Mouse (Mus musculus) heart, adult 8-10 months (tissue): ENCODE data around the gene Slain1. TPM values are rescaled to one million over a fixed set of nuclear protein-coding genes. Genes with fewer than 3 reads are reported as not detected.
A peak's percentile ranks its signal among the peaks of the same experiment; 100 is the strongest.
"Not testable (repeated sequence)": the region's sequence is repeated elsewhere in the genome, so short reads cannot be mapped to it uniquely, and the experiment has no call there.

Source experiments
- DNase-seq: peaks from one replicate; pipeline ENCODE4 v3.0.0; 2022; ENCODE audit warnings: low spot score
- microRNA-seq: library from miRNA; unstranded; fragments of <30 nt; microRNA quantifications from one replicate; pipeline ENCODE4 v1.2.0, GENCODE M21; 2022
- total RNA-seq, 4 experiments: library from RNA; stranded (reverse); gene quantifications; 2 replicates each; pipeline ENCODE4 v1.2.4; 2022

Gene Slain1
- total RNA-seq, 4 experiments from 2014 or later = 0.16 to 0.52 (median 0.36) TPM

DNA sequence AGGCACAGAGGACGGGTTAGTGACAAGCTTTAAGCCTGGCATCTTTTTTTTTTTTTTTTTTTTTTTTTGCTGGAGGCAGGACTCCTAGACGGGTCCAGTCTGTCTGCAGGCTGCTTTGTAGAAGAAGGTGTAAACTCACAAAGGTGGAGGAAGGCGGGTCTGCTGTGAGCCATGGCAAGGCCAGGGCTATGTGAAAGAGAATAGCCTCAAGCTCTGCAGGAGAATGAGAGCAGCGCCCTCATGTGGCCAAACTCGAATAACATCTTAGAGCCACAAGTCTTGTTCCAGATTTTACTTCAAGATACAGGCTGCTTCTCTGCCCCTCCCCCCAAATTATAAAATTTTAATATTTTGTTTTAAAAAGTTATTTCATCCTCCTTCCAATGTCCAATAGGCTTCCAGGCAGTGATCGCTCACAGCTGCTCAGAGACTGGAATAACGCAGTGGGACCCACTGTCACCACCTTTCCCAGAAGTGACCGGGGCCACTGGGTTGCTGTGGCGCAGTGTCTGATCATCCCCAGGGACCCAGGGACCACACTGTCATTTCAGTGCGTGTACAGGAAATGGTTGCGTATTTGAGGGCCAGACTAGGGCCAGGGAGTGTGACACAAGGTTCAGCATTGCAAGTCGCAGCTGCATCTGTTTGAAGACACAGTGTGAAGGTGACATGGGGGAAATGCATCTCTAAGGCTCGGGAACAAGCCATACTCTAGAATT is 70.8 kb downstream of the Slain1 start:
- peak; percentile 26 for DNase-seq

DNA sequence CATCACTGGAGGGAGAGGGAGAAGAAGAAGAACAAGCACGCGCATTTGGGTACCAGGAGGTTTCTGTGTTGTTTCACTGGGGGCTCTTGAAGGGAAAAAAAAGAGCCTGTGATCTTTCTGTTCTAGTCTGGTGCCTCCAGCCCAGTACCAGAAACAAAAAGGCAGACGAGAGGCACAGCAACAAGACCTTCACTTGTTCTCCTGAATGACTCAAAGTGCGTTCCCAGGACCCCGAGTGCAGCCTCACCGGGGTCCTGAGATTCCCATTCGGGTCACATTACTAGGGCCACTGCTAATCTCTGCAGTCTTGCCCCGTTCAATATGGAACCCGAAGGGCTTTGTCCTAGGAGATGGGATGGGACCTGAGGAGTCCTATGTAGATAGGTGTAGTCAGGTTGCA is 73.3 kb downstream of the Slain1 start:
- DNase-seq = no peak

DNA sequence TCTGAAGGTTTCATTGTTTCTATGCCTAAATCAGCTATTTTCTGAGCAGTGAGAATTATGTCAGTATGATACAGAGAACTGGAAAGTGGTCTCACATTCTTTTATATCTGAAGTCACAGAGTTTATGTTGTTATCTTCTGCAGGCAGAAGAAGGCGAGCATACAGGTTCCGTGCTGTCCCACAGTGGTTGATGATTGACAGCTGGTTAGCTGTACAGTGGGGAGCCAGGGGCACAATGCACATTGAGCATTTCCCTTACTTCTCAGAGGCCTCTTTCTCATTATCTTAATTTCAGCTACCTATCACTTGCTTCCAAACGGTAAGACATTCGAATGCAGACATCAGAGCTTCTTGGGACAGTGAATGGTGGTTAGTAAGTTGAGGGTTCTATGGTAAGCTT is 73.8 kb downstream of the Slain1 start:
- DNase-seq = no peak

DNA sequence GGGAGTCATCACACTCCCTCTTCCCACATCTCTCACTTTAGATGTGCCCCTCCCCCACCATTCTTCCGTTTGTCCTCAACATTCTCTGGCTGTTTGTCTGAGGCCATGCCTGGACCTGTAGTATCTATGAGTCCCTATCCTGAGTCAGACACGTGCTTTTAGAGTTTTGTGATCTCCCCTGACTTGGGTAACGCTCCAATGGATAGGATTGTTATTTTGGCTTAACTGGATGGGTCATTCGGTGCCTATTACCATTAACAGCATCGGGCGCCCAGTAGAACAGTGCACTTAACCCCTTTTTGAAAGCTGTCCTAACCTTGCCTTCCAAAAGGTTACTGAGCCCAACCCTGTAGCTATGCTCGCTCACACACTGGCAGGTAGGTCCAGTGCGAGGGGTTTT is 78.5 kb downstream of the Slain1 start:
- no peak for DNase-seq

DNA sequence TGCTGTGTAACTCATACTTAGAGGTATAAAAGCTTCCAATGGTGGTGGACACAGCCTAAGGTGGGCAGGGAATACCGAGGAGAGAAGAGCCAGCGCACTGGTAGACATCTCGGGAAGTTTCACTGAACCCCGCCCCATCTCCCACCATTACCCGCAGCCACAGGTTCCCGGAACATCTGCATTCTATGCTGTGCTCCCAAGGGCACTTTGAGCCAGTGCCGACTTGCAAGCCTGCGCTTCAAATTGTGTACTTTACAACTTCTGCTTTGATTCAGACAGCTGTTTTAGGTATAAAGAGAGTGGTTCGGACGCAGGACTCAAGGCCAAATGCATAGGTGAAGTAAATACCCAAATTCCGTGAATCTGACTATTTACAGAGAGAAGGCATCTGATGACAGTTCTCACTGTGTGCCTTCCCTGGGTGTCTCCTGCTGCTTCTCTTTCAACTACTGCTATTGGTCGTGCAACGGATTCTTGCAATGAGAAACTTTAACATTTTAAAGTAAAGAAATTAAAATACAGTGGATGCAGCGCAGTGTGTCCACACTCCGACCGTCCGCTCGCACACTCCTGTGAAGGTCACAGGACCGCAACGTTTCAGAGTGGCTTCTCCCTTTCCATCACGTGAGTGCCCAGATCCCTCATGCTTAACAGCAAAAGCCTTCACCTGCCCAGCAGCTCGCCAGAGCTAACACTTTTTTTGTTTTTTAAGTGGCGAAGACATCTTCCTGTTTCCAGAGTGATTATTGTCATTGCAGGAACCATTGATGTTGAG is 79.1 kb downstream of the Slain1 start:
- DNase-seq = no peak

DNA sequence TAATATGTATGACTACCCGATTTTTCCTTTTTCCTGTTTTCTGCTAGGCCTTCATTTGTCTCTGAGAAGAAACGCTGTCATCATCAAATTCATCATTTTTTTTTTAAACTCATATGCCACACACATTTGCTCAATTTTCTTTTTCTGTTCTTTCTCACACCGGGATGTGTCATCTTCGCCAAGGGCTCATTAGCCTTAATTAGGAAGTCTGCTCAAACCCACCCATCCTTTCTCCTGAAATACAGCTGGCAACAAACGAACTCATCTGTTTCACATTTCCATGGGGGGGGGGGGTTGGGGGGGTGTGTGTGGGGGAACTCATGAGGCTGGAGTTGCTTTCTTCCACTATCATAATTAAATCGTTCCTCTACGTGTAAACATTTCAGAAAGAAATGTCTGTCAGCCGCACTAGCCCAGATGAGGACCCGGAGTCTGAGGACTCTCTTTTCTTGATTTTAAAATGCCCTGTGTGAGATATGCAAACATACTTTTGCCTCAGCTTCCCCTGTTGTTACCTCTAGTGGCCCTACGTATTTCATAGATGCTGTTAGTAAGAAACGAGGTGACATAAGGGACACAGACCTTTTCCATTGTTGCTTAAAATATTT is 79.8 kb downstream of the Slain1 start:
- DNase-seq = no peak

- no peak for DNase-seq
Observed at GRCm38 (mm10) chr14:103732626-103733025, 82.6 kb downstream of the Slain1 start.

GRCm38 (mm10) chr14:103741216-103741615 is 91.2 kb downstream of the Slain1 start:
- no peak for DNase-seq

GRCm38 (mm10) chr14:103742150-103742549 is 92.1 kb downstream of the Slain1 start:
- peak; percentile 37 for DNase-seq

DNA sequence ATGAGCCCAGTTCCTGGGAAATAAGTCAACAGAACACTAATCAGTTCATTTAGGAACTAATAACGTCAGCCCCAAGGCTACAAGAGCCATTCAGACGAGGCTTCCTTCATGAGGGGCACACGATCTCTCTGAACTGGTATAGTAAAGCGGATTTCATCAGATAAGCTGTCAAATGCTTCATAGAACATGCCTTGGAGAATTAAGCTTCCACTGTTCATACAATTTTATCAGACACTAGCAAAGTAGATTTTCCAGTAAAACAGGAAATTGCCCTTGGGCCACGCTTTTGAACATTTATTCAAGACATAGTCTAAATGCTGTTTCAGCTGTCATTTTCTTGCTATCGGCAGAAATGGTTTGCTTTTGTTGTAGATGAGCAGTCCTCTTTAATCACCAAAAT is 97.3 kb downstream of the Slain1 start:
- DNase-seq = no peak

GRCm38 (mm10) chr14:103750638-103751037 is 100.6 kb downstream of the Slain1 start:
- DNase-seq = not testable (repeated sequence)

- no peak for DNase-seq
Observed at GRCm38 (mm10) chr14:103751384-103751783, 101.4 kb downstream of the Slain1 start.

GRCm38 (mm10) chr14:103752773-103753172 is 102.7 kb downstream of the Slain1 start:
- DNase-seq = no peak

- DNase-seq = no peak
Observed at GRCm38 (mm10) chr14:103754041-103754440, 104.0 kb downstream of the Slain1 start.

DNA sequence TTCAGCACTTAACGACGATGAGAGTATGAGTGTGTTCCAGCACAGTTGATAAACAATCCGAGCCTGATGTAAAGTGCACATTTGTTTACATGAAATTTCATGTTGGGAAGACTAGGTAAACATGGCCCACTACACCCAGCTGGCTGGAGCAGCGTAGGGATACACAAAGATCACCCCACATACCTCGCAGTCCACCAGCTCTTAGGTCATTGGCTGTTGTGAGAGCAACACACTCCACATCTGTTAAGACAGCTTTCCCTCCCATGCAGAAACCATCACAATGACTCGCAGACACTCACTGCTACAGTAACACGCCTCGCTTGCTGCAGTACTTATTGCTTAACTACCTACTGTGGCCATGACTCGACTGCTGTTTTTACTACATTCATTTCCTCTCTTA is 104.4 kb downstream of the Slain1 start:
- no peak for DNase-seq

Small RNA genes within 50 kb of the gene (microRNA-seq; reads per million reads assigned to microRNA genes)
- gene Gm22877 = not detected

Other genes starting within 250 kb of the Slain1 start
- under 1 TPM; 0.11 to 0.84 (median 0.48) TPM for gene Scel, start 136.9 kb upstream of the Slain1 start, total RNA-seq
- 10 to 100 TPM; 12.3 to 15.2 (median 14.0) TPM for gene Ednrb, start 194.2 kb downstream of the Slain1 start, total RNA-seq